8 mouse cellular contexts compared by ENCODE assay signal in the genomic region with DNA sequence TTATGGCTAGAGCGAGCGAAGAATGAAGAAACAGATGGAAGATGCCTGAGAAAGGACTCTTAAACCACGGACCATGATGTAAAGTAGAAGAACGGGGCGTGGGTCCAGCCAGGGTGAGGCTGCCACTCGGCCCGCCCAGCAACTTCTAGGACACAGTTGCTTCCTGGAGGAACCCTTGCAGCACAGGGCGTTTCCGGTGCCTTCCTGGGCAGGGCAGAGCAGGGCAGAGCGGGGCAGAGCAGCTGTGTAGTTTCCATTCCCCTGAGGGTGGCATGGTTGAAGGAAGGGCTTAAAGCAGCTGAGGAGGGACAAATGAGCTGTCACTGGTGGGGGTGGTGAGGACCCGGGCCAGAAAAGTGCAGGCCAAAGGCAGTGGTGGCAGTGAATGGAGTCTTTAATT. TPM values are rescaled to one million over a fixed set of nuclear protein-coding genes. Genes with fewer than 3 reads are reported as not detected.
DNase-seq lines count a peak whose midpoint lies in the region; ATAC-seq lines count a peak whose summit lies in the region.

No protein-coding gene starts in this region.

- ATAC-seq in hindbrain, embryonic 15.5 days (ENCODE audit: low FRiP score, low read depth) = 0 out of 2 replicates have a peak, but pooled peaks have one; percentile 38
- peak; percentile 79 for ATAC-seq in lung, embryonic 16.5 days (ENCODE audit: low read depth)
- peak; percentile 50; the same call in 1 of the 2 replicates for ATAC-seq in stomach, embryonic 15.5 days (ENCODE audit: insufficient read depth, low FRiP score, low read depth)

- H3K4me3 ChIP-seq in hindbrain, embryonic 15.5 days = no peak overlapping the region
- H3K4me3 ChIP-seq in lung, embryonic 16.5 days (ENCODE audit: low read length) = no peak overlapping the region
- no peak overlapping the region for H3K4me3 ChIP-seq in stomach, embryonic 15.5 days (replicated peaks)

- H3K4me2 ChIP-seq in hindbrain, embryonic 15.5 days = no peak overlapping the region
- H3K4me2 ChIP-seq in lung, embryonic 16.5 days (ENCODE audit: low read depth, low read length) = no peak overlapping the region
- H3K4me2 ChIP-seq in stomach, embryonic 15.5 days = no peak overlapping the region

- H3K27me3 ChIP-seq in hindbrain, embryonic 15.5 days = no peaks in the 10 kb centered on the region
- H3K27me3 ChIP-seq in lung, embryonic 16.5 days (ENCODE audit: control insufficient read depth, insufficient read depth, low read depth, low read length) = no peaks in the 10 kb centered on the region
- H3K27me3 ChIP-seq in stomach, embryonic 15.5 days (replicated peaks) = no peaks in the 10 kb centered on the region

- H3K4me1 ChIP-seq in hindbrain, embryonic 15.5 days (replicated peaks) = 0 out of 2 replicates have a peak, but pooled peaks cover 2% of the 10 kb centered on the region
- H3K4me1 ChIP-seq in lung, embryonic 16.5 days (replicated peaks; ENCODE audit: control insufficient read depth, insufficient read depth, low read length) = no peaks in the 10 kb centered on the region; the same call in 1 of the 2 replicates
- H3K4me1 ChIP-seq in stomach, embryonic 15.5 days = no peaks in the 10 kb centered on the region

- WGBS in hindbrain, embryonic 15.5 days = 79% methylated on average over 11 of the region's 11 CpGs
- WGBS in lung, embryonic 16.5 days = 70% methylated on average over 11 of the region's 11 CpGs
- 77% methylated on average over 11 of the region's 11 CpGs for WGBS in stomach, embryonic 15.5 days

- peak; percentile 53 for DNase-seq in adrenal gland, postnatal 14 days
- DNase-seq in adrenal gland, adult 2 months = no peak
- DNase-seq in 416B (ENCODE audit: low read depth) = peak; percentile 91
- no peak for DNase-seq in left cerebral cortex, adult 8-10 months (ENCODE audit: low spot score in 2 of 2)
- no peak for DNase-seq in right cerebral cortex, postnatal 10 days (ENCODE audit: low spot score in 2 of 2)

- H3K9me3 ChIP-seq in hindbrain, embryonic 15.5 days = no peaks in the 10 kb centered on the region
- no peaks in the 10 kb centered on the region for H3K9me3 ChIP-seq in lung, embryonic 16.5 days (ENCODE audit: control insufficient read depth, low read length)
- H3K9me3 ChIP-seq in stomach, embryonic 15.5 days = no peaks in the 10 kb centered on the region

- peaks cover 8% of the 10 kb centered on the region; the same call in 1 of the 2 replicates for H3K36me3 ChIP-seq in hindbrain, embryonic 15.5 days
- no peaks in the 10 kb centered on the region; the same call in 1 of the 2 replicates for H3K36me3 ChIP-seq in lung, embryonic 16.5 days (ENCODE audit: control insufficient read depth, insufficient read depth, low read length)
- no peaks in the 10 kb centered on the region for H3K36me3 ChIP-seq in stomach, embryonic 15.5 days

- H3K27ac ChIP-seq in hindbrain, embryonic 15.5 days (replicated peaks) = no peak overlapping the region
- no peak overlapping the region for H3K27ac ChIP-seq in lung, embryonic 16.5 days (ENCODE audit: low read length)
- H3K27ac ChIP-seq in stomach, embryonic 15.5 days = peak overlapping the region; percentile 16; the same call in 1 of the 2 replicates

- no peak overlapping the region for H3K9ac ChIP-seq in hindbrain, embryonic 15.5 days
- no peak overlapping the region for H3K9ac ChIP-seq in lung, embryonic 16.5 days (ENCODE audit: low read length)
- H3K9ac ChIP-seq in stomach, embryonic 15.5 days = no peak overlapping the region

RNA-seq across cellular contexts. Expression of gene Rab31, which starts 48.3 kb away (rescaled TPM):
- total RNA-seq in adrenal gland, postnatal 14 days (2021) = 30.0 and 33.0 TPM in 2 replicates
- 10 to 100 TPM; 36.7 to 48.2 TPM for total RNA-seq in adrenal gland, adult 2 months (2021)
- polyA plus RNA-seq in adrenal gland, adult 2 months (2012; rRNA removed) = 15.9 and 16.7 TPM in 2 replicates
- 65.2 and 72.8 TPM in 2 replicates for polyA plus RNA-seq in hindbrain, embryonic 15.5 days (2015; fragmentation: Nextera tagmentation; extraction: Ambion mirVana)
- polyA plus RNA-seq in lung, embryonic 16.5 days (2015; fragmentation: Nextera tagmentation; extraction: Ambion mirVana) = 30.8 and 32.0 TPM in 2 replicates
- polyA plus RNA-seq in stomach, embryonic 15.5 days (2015; fragmentation: Nextera tagmentation; extraction: Ambion mirVana) = 32.0 and 32.4 TPM in 2 replicates
- 10 to 100 TPM; 57.5 to 61.3 (median 58.3) TPM for total RNA-seq in left cerebral cortex, adult 8-10 months (2022)

RNA-seq across cellular contexts. Expression of gene Ppp4r1, which starts 58.1 kb away (rescaled TPM):
- 58.1 and 61.3 TPM in 2 replicates for total RNA-seq in adrenal gland, postnatal 14 days (2021)
- 10 to 100 TPM; 59.2 to 60.7 TPM for total RNA-seq in adrenal gland, adult 2 months (2021)
- polyA plus RNA-seq in adrenal gland, adult 2 months (2012; rRNA removed) = 19.1 and 24.9 TPM in 2 replicates
- 44.1 and 44.6 TPM in 2 replicates for polyA plus RNA-seq in hindbrain, embryonic 15.5 days (2015; fragmentation: Nextera tagmentation; extraction: Ambion mirVana)
- polyA plus RNA-seq in lung, embryonic 16.5 days (2015; fragmentation: Nextera tagmentation; extraction: Ambion mirVana) = 38.6 and 40.0 TPM in 2 replicates
- 29.9 and 36.9 TPM in 2 replicates for polyA plus RNA-seq in stomach, embryonic 15.5 days (2015; fragmentation: Nextera tagmentation; extraction: Ambion mirVana)
- total RNA-seq in left cerebral cortex, adult 8-10 months (2022) = 10 to 100 TPM; 42.5 to 59.2 (median 48.4) TPM

Comparison
In these comparisons a context has a peak if more than half of its experiments do, and no peak if none do; other contexts are left out.
1. DNase-seq: peak in adrenal gland, postnatal 14 days (single experiment) and 416B (single experiment); none in adrenal gland, adult 2 months (single experiment), left cerebral cortex, adult 8-10 months (0 of 2) and right cerebral cortex, postnatal 10 days (0 of 2).
2. Peak in every context shown above with its lines, with median percentiles within 50 percentile points of each other: ATAC-seq.